Mouse (Mus musculus) spleen, postnatal 4 days (tissue): ENCODE results near the gene Ube2q1.

Source experiments
- DNase-seq, 2 experiments: peaks; one replicate each; pipeline ENCODE4 v3.0.0; 2022; ENCODE audit warnings: low spot score in 2 of 2

Ube2q1 gene

DNA sequence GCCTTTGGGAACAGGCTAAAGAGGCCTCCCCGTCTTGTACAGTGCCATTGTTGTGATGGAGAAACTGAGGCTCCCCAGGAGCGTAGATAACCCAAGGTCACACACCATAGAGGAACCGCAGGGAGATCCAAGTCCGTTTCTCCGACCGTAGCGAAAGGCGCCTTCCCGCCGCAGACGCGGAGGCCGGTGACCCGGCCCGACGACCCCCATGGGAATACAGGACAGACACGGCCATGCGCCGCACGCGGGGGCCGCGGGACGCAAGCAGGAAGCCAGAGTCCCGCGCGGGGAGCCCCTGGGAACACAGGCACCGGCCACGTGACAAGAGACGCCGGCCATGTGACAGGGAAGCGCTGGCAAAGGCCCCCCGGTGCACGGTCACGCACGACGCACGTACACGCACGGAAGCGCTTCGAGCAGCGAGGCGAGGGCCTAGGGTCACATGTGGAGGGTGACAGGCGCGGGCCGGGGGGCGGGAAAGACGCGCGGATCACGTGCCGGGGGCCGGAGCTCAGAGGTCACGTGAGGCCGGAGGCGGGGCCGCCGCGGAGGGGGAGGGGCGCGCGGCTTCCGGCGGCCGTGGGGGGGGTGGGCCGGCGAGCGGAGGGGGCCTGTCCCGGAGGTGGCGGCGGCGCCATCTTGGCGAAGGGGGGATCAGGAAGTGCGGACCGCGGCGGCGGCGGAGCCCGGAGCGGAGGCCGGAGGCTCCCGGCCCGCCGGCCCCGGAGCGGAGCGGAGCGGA lies at the start of gene Ube2q1:
Ube2q1 (plus strand) TSS at position 649 of the 742 bp plus-strand sequence.
- DNase-seq = peak; percentile 91 to 96

DNA sequence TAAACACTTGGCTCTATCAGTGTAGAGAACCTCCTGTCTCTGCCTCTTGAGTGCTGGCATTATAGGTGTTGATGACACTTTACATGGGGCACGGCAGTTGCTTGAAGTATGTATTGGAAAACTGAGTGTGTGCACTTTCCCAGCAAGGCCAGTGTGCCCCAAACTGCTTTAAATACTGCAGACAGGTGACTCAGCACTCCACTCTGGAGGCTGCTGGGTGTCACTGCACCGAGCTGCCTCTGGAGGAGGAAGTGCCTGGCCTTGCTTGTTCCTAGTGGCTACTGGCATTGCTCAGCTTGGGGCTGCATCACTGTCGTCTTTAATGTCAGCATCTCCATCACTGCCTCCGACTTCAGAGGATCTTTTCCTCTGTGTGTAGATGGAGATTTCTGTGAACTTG lies 46.4 kb upstream of the Ube2q1 start:
- DNase-seq = peak; percentile 63 to 75

- DNase-seq = no peak
Observed at GRCm38 (mm10) chr3:89728848-89729247, 44.6 kb upstream of the Ube2q1 start.

DNA sequence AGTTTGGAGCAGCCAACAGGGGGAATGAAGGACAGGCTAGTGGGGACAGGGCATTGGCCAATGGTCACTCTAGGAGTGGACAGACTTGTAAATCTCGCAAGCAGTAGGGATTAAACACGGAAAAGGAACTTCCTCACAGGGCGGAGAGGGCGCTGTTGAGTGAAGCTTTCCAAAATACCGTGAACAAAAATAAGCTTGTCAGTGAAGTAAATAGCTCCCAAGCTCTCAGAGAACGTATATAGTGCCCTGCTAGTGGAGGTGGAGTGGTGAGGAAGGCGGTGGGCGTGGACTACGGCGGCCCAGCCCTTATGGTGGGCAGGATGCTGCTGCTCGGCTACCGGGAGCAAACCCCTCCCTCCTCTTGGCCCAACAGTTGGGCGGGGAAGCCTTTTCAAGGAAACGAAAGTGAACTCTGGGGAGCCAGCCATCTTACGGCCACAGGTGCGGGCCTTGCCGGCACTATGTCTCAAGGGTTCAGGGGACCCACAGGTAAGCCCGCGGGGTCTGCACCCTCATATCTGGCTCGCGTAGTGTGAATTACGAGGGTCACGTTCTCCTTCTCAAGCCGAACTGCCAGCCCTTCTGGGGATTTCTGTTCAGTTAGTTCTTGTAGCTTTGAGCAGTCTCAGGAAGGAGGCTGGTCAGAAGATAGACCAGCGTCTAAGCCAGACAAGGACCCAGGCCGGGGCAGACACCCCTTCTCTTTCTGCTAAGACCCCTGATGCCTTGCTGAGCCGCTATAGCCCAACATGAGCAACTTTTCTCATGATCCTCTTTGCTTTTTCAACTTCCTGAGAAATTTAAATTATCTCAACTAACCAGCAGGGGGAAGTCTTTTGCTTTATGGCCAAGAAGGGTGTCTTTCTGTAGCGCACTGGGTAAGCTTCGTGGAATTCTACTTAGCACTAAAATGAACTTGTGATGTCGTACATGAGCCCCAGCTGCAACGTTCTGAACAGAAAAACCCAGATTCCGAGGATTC lies 42.8 kb upstream of the Ube2q1 start:
- peak; percentile 91 to 93 for DNase-seq

DNA sequence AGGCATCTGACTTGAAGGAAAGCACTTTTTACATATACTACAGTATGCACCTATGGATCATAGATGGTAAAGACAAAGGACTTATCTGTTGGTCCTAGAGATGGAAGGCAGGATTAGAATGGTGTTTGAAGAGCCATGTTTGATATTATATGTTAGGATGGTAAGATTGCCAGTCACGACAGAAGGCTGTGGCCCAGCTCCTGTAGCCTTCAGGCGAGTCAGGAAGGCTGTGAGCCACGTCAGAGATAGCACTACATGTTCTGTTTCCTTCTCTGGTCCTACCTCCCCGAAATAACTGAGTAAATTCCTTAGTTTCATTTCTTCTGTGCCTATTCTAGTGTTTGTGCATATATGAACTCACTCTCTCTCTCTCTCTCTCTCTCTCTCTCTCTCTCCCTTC lies 41.3 kb upstream of the Ube2q1 start:
- no peak for DNase-seq

GRCm38 (mm10) chr3:89738509-89738908 lies 34.9 kb upstream of the Ube2q1 start:
- no peak for DNase-seq

DNA sequence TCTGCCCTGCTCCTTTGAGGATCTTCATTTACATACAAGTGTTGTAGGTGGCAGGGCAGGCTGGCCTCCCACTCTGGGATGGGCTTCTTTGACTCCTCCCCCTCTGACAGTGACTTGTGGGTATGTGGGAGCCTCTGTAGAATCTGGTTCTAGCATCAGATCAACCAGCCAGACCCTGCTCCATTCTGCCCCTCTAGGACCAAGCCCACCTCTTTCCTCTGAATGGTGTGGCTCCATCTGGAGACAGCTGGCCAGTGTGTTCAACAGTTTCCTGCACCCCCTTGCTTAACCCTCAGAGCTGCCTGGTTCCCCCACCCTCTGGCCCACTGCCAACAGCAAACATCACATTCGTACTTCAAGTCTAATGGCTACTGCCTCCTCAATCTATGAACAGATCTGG lies 21.1 kb upstream of the Ube2q1 start:
- no peak for DNase-seq

DNA sequence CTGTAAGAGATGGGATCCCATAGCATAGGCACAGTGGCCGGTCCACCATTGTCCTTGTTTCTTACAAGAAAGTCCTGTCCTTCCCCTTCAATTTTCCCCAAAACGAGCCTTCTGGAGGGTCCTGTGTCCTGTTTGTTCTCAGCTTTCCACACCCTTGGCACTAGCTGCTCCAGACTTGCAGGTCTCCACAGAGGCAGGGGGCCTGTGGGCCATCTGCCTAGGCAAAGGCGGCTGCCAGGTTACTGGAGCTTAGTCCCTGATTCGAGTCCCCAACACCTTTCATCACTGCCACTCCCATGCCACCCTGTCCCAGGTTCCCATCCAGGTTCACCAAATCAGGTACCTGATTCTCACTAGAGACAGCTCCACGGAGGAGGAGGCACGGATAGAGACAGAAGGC lies 18.1 kb upstream of the Ube2q1 start:
- no peak for DNase-seq

GRCm38 (mm10) chr3:89757851-89758250 lies 15.6 kb upstream of the Ube2q1 start:
- DNase-seq = no peak

- no peak for DNase-seq
Observed at GRCm38 (mm10) chr3:89759786-89760185, 13.6 kb upstream of the Ube2q1 start.

DNA sequence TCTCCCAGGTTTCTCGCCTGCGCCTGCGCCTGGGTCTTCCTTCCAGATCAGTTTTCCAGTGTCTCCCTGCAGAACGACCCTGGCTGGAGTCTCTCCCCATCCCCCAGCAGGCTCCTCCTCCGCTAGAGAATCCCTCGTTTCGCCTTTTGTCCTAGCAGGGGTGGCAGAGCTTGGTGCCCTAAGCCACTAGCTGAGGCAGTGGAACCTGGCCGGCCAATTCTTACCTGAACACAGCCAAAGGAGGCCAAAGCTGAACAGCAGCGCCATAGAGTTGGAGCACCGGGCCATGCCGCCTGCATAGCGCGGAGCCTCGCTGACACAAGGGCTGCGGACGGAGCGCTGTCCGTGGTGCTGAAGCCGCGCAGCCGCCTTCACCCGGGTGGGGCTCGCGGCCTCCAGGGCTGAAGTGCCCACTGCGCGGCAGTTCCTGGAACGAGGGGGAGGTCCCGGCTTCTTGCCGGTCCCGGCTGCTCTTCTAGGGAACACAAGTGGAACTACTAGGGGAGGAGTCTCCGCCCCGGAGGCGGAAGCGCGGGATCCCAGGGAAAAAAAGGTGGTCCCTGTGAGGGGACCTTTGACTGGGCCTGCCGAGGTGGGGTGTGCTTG lies 9.2 kb upstream of the Ube2q1 start, which contains the start of gene Chrnb2:
Chrnb2 (minus strand) TSS at position 514 of the 606 bp plus-strand sequence.
- peak; percentile 74 to 91 for DNase-seq

DNA sequence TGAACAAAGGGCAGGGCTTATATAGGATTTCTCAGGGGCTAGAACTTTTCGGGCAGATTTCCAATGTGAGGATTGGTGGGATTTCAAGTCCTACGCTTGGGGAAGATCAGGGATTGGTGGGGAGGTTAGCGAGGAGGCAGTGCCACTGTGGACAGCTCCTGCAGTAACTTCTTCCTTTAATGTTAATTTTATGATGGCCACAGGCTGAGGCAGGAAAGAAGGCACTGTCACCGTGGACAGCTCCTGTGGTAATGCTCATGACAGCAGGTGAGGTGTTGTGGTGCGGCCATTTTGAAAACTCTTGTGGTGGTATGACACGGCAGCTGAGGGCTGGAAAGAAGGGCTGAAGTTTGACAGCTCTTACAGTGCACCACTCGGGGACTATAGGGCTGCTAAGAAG lies 3.8 kb upstream of the Ube2q1 start:
- DNase-seq = no peak

DNA sequence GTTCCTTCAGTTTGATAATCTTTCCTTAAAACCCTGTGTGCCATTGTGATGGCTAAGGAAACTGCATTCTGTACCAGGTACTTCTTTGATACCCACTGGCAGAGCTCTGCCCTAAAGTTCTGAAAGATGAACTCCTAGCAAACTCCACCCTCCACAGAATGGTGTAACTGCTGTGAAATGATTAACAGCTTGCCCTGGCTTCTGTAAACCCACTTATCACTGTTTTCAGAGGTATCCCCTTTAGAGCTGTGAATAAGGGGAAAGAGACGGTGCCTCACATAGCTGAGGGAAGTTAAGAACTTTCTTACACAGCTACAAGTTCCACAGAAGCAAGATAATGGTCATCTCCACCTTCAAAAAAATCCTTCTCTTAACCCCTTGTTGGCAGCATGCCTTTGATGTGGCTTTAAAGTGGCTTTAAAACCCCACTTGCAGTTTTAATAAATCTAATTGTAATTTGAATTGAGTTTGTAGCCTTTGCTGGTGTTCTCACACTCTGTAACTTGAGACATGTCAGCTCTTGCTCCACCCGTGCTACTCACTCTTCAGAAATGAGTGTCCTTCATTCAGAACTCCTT lies 2.9 kb upstream of the Ube2q1 start:
- no peak for DNase-seq

DNA sequence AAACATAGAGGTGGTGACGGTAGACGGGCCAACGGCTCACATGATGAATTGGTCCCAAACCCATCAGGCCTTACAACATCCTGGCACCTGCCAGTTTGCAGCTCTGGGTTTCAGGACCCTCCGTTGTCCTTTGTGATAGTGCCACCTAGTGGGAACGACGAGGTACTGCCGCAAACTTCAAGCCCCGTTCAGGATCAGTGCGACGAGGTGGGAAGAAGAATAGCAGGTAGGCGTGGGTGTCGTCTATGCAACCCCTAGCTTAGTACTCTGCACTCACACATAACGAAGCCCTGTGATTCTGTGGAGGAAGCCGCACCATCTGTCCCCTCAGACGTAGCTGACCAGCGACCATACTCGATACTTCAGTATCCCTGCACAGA lies 838 bp upstream of the Ube2q1 start:
- DNase-seq = peak; percentile 83 to 91

- peak; percentile 43 to 80 for DNase-seq
Observed at GRCm38 (mm10) chr3:89773740-89774211, 360 bp downstream of the Ube2q1 start.

DNA sequence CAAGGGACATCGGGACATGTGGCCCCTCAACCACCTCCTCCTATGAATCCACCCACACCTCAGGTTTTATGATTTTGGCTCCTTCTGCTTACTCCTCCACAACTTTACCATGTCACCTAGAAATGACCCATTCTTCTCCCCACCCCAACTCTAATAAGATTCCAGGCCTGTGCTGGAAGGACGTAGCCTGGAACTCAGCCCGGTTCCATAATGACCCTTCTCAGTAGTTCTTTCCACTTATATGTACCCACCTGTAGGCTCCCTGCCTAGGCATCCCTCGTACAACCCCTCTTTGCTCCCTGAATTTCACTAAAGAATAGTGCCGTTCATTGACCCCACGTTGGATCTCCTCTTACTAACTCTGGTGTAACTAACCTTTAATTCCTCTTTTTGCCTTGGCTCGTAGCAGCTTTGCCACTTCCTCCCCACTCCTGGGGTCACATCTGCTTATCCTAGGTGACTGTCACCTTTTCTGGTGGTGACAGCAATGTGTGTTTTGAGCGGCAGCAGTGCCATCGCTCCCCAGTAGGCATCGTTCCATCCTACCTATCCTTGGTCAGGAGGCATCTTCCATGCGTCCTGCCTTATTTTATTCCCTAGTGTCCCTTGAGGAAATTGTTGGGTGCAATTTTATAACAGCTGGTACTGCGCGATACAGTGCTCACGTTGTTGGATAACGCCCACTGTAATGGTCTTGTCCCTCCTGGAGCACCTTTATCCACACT lies 982 bp downstream of the Ube2q1 start:
- DNase-seq = no peak

GRCm38 (mm10) chr3:89776001-89776400 lies 2.6 kb downstream of the Ube2q1 start:
- DNase-seq = no peak

DNA sequence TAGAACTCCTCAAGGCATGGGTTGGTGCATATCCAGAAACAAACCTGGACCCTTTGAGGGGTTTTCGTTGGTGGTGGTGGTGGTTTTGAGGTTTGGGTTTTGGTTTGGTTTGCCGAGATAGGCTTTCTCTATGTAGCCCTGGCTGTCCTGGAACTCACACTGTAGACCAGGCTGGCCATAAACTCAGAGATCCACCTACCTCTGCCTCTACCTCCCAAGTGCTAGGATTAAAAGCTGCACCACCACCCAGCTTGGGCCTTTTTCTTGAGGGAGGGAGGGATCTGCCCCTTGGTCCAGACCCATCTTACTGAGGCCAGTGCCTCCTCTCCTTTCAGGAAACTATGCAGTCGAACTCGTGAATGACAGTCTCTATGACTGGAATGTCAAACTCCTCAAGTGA lies 6.7 kb downstream of the Ube2q1 start:
- DNase-seq = no peak

- DNase-seq = no peak
Observed at GRCm38 (mm10) chr3:89781640-89782039, 8.2 kb downstream of the Ube2q1 start.

DNA sequence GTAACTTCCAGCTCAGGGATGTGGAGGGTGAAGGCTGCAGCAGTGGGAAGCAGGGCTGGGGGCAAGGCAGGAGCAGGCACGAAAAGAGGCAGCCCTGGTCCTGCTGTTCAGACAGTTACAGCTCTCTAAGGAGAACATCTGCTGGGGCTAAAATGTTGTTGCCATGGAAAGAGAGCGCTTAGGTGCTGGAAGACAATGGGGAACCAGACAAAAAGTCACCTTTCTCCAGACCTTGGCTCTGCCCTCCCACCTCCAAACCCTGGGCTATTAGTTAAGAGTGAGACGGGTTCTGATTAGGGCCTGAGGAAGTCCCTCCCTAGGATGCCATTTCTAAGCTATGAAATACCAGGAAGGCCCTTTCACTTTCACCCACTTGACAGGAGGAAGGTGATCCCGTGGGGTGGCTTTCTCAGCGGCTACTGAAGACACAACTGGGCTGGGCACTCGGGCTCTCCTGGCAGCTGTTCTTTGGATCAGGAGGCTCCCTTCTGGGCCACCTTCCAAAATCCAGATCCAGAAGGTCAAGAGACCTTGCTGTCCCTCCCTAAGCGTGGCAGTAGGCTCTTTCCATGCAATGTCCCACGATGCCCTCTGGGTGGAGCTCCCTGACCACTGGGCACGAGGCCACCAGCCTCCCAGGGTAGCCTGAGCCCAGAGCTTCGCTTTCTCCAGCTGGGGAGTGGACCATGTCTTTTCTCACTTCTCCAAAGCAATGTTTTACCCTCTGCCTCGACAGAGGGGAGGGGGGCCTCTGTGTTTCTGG lies 11.8 kb downstream of the Ube2q1 start:
- peak; percentile 68 to 81 for DNase-seq
